Comparison of ENCODE assay signal across 15 mouse cellular contexts in the genomic region with DNA sequence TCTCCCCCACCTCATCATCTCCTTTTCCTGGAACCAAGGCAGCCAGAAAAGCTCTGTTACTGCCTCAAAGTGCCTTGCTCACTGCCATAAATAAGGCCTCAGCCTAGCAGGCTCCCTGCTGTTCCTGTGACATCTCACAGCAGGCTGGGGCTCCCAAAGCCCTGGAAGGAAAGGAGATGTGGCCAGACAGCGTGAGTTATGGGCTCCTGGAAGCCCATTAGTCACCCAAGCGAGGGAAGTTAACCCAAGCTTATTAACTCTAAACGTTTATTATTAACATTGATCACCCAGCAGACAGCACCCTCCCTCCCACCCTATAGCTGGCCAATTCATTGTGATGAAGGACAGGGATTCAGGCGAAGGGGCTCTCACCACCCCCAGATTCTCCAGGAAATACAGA. TPM values are rescaled to one million over a fixed set of nuclear protein-coding genes. Genes with fewer than 3 reads are reported as not detected.
A peak's percentile ranks its signal among the peaks of the same experiment; 100 is the strongest.
DNase-seq lines count a peak whose midpoint lies in the region; ATAC-seq and TF ChIP-seq lines count a peak whose summit lies in the region.
"Had no signal": no experiment of that assay in that cellular context is flagged by ENCODE, and none has a peak within 500 bp of the region (broad histone marks: within the 10 kb centered on the region; RNA-seq: fewer than 3 reads in every experiment).

No protein-coding gene starts in this region.

- no peaks in the 10 kb centered on the region for H3K36me3 ChIP-seq in hindbrain, embryonic 13.5 days
- H3K36me3 ChIP-seq in hindbrain, embryonic 12.5 days, result no peaks in the 10 kb centered on the region
- H3K36me3 ChIP-seq in stomach, postnatal 0 days (ENCODE audit: control insufficient read depth, insufficient read depth, low read length), result no peaks in the 10 kb centered on the region
- no peaks in the 10 kb centered on the region for H3K36me3 ChIP-seq in forebrain, embryonic 16.5 days (ENCODE audit: control insufficient read depth, insufficient read depth)
- H3K36me3 ChIP-seq: embryonic facial prominence, embryonic 10.5 days; G1E; heart, embryonic 12.5 days had no signal

- ATAC-seq in hindbrain, embryonic 13.5 days (ENCODE audit: low FRiP score), result peak; percentile 41; the same call in 1 of the 2 replicates
- ATAC-seq in hindbrain, embryonic 12.5 days (ENCODE audit: low FRiP score), result no peak
- peak; percentile 48; the same call in 1 of the 2 replicates for ATAC-seq in stomach, postnatal 0 days (ENCODE audit: low FRiP score, low TSS enrichment)
- ATAC-seq in forebrain, embryonic 16.5 days, result no peak
- ATAC-seq: activated CD4-positive, CD25-positive, alpha-beta regulatory T cell, adult 4 months had no signal

- TF ChIP-seq CTCF in stomach, postnatal 0 days (IDR thresholded peaks at IDR 0.05; ENCODE audit: low read depth), result no peak

- H3K4me3 ChIP-seq in hindbrain, embryonic 13.5 days, result no peak overlapping the region
- H3K4me3 ChIP-seq in hindbrain, embryonic 12.5 days, result no peak overlapping the region
- no peak overlapping the region for H3K4me3 ChIP-seq in stomach, postnatal 0 days (ENCODE audit: low read depth, low read length)
- H3K4me3 ChIP-seq in forebrain, embryonic 16.5 days (replicated peaks; ENCODE audit: low read length), result no peak overlapping the region
- H3K4me3 ChIP-seq: embryonic facial prominence, embryonic 10.5 days; heart, embryonic 12.5 days had no signal

- no peaks in the 10 kb centered on the region for H3K9me3 ChIP-seq in hindbrain, embryonic 13.5 days
- no peaks in the 10 kb centered on the region for H3K9me3 ChIP-seq in hindbrain, embryonic 12.5 days (replicated peaks)
- no peaks in the 10 kb centered on the region for H3K9me3 ChIP-seq in stomach, postnatal 0 days (ENCODE audit: control insufficient read depth, low read length)
- H3K9me3 ChIP-seq in forebrain, embryonic 16.5 days (ENCODE audit: control insufficient read depth, low read length), result no peaks in the 10 kb centered on the region
- H3K9me3 ChIP-seq: embryonic facial prominence, embryonic 10.5 days; G1E; heart, embryonic 12.5 days had no signal

- TF ChIP-seq EP300 in stomach, postnatal 0 days (optimal IDR thresholded peaks at IDR 0.05), result no peak

- DNase-seq in urinary bladder, postnatal 14 days (ENCODE audit: low spot score), result peak; percentile 23
- DNase-seq in urinary bladder, adult 2 months (ENCODE audit: low spot score), result no peak
- peak; percentile 28 to 42 for DNase-seq in kidney, postnatal 36 days
- DNase-seq in stomach, postnatal 0 days (ENCODE audit: low spot score), result peak; percentile 20
- no peak for DNase-seq in cerebellum, postnatal 36 days
- DNase-seq: right cerebral cortex, adult 18-20 months; thymus, postnatal 25 days had no signal

- peaks cover 31% of the 10 kb centered on the region for H3K4me1 ChIP-seq in hindbrain, embryonic 13.5 days (replicated peaks)
- peaks cover 3% of the 10 kb centered on the region for H3K4me1 ChIP-seq in hindbrain, embryonic 12.5 days
- H3K4me1 ChIP-seq in stomach, postnatal 0 days (replicated peaks; ENCODE audit: control insufficient read depth, insufficient read depth), result no peaks in the 10 kb centered on the region
- no peaks in the 10 kb centered on the region for H3K4me1 ChIP-seq in forebrain, embryonic 16.5 days (replicated peaks; ENCODE audit: control insufficient read depth, insufficient read depth, low read length)

- no peak overlapping the region for H3K9ac ChIP-seq in hindbrain, embryonic 13.5 days
- H3K9ac ChIP-seq in hindbrain, embryonic 12.5 days, result no peak overlapping the region
- H3K9ac ChIP-seq in stomach, postnatal 0 days (ENCODE audit: low read length), result no peak overlapping the region
- H3K9ac ChIP-seq in forebrain, embryonic 16.5 days (replicated peaks; ENCODE audit: low read depth, low read length), result no peak overlapping the region
- H3K9ac ChIP-seq: heart, embryonic 12.5 days had no signal

- no peak overlapping the region for H3K4me2 ChIP-seq in hindbrain, embryonic 13.5 days
- no peak overlapping the region for H3K4me2 ChIP-seq in hindbrain, embryonic 12.5 days (replicated peaks)
- no peak overlapping the region for H3K4me2 ChIP-seq in stomach, postnatal 0 days (replicated peaks; ENCODE audit: low read depth)
- H3K4me2 ChIP-seq in forebrain, embryonic 16.5 days (ENCODE audit: low read length), result no peak overlapping the region
- H3K4me2 ChIP-seq: heart, embryonic 12.5 days; liver, embryonic 11.5 days had no signal

- 0 out of 2 replicates have a peak overlapping the region, but pooled peaks have one; percentile 45 for H3K27ac ChIP-seq in hindbrain, embryonic 13.5 days
- H3K27ac ChIP-seq in hindbrain, embryonic 12.5 days, result no peak overlapping the region
- H3K27ac ChIP-seq in stomach, postnatal 0 days (replicated peaks), result peak overlapping the region; percentile 30; the same call in 1 of the 2 replicates
- H3K27ac ChIP-seq in forebrain, embryonic 16.5 days (ENCODE audit: low read length), result no peak overlapping the region
- H3K27ac ChIP-seq: embryonic facial prominence, embryonic 10.5 days had no signal

- H3K27me3 ChIP-seq in hindbrain, embryonic 13.5 days, result no peaks in the 10 kb centered on the region
- no peaks in the 10 kb centered on the region; the same call in 1 of the 2 replicates for H3K27me3 ChIP-seq in hindbrain, embryonic 12.5 days
- H3K27me3 ChIP-seq in stomach, postnatal 0 days (ENCODE audit: control insufficient read depth, insufficient read depth, low read length), result no peaks in the 10 kb centered on the region
- no peaks in the 10 kb centered on the region for H3K27me3 ChIP-seq in forebrain, embryonic 16.5 days (replicated peaks; ENCODE audit: control insufficient read depth, insufficient read depth, low read length)

- 15% methylated on average over 4 of the region's 4 CpGs for WGBS in hindbrain, embryonic 13.5 days
- WGBS in hindbrain, embryonic 12.5 days, result 20% methylated on average over 4 of the region's 4 CpGs
- 23% methylated on average over 4 of the region's 4 CpGs for WGBS in stomach, postnatal 0 days
- WGBS in forebrain, embryonic 16.5 days, result 34% methylated on average over 4 of the region's 4 CpGs

RNA-seq across cellular contexts. Expression of a gene that starts 15.2 kb away (rescaled TPM):
- polyA plus RNA-seq in hindbrain, embryonic 13.5 days (2015; fragmentation: Nextera tagmentation; extraction: Ambion mirVana), result 18.2 and 18.9 TPM in 2 replicates
- polyA plus RNA-seq in hindbrain, embryonic 12.5 days (2016; fragmentation: Nextera tagmentation; extraction: Ambion mirVana), result 13.3 and 13.7 TPM in 2 replicates
- polyA plus RNA-seq in urinary bladder, adult 2 months (2012; rRNA removed), result 8.3 and 13.0 TPM in 2 replicates
- polyA plus RNA-seq in stomach, postnatal 0 days (2015; fragmentation: Nextera tagmentation; extraction: Ambion mirVana), result 2.5 and 2.7 TPM in 2 replicates
- 6.8 and 9.3 TPM in 2 replicates for polyA plus RNA-seq in forebrain, embryonic 16.5 days (2015; fragmentation: Nextera tagmentation; extraction: Ambion mirVana)

Comparison
In these comparisons a context has a peak if more than half of its experiments do, and no peak if none do; other contexts are left out.
1. ATAC-seq: peak in hindbrain, embryonic 13.5 days (single experiment) and stomach, postnatal 0 days (single experiment); none in hindbrain, embryonic 12.5 days (single experiment) and forebrain, embryonic 16.5 days (single experiment).
2. H3K27ac ChIP-seq: peak in hindbrain, embryonic 13.5 days (single experiment) and stomach, postnatal 0 days (single experiment); none in hindbrain, embryonic 12.5 days (single experiment) and forebrain, embryonic 16.5 days (single experiment).
3. DNase-seq: peak in urinary bladder, postnatal 14 days (single experiment), kidney, postnatal 36 days (2 of 2) and stomach, postnatal 0 days (single experiment); none in urinary bladder, adult 2 months (single experiment) and cerebellum, postnatal 36 days (0 of 2).